Mouse (Mus musculus): ENCODE results near the gene Cacng7. TPM values are rescaled to one million over a fixed set of nuclear protein-coding genes. Genes with fewer than 3 reads are reported as not detected.
A peak's percentile ranks its signal among the peaks of the same experiment; 100 is the strongest.

The Cacng7 gene
- polyA plus RNA-seq, 1 experiment from 2014 or later, result 5.0 TPM

DNA sequence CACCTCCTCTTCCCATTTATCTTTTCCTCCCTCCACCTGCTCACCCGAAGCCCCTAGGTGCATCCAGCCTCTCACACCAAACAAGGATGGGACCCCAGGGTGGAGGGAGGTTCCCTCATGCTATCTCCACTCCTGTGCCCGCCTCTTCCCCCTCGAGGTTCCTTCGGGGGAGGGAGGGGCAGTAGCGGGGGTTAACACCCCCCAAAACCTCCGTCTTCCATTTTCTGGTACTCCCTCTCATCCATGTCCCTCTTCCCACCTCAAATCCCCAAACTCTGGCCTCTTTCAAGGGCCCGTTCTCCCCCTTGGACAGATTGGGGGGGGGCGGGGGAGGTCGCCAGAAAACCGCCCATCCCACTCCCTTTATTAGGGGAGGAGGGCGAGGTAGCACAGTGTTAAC lies 34.8 kb downstream of the Cacng7 start:
- DNase-seq, result no peak
- H3K36me3 ChIP-seq (ENCODE audit: control insufficient read depth, insufficient read depth, low read length), result peaks cover 20% of the 10 kb centered on the region
- H3K4me2 ChIP-seq (ENCODE audit: low read length), result peak overlapping the region; percentile 28; the same call in 1 of the 2 replicates
- no peak overlapping the region for H3K4me3 ChIP-seq (replicated peaks; ENCODE audit: low read depth, low read length)
- 0 out of 2 replicates have a peak, but pooled peaks cover 6% of the 10 kb centered on the region for H3K27me3 ChIP-seq (ENCODE audit: control insufficient read depth, insufficient read depth, low read length)
- no peak overlapping the region for H3K27ac ChIP-seq (replicated peaks; ENCODE audit: low read depth, low read length)
- ATAC-seq (ENCODE audit: low FRiP score, low TSS enrichment), result no peak
- 0 out of 2 replicates have a peak, but pooled peaks cover 5% of the 10 kb centered on the region for H3K4me1 ChIP-seq (ENCODE audit: control insufficient read depth, insufficient read depth, low read length)
- peak overlapping the region; percentile 36; the same call in 1 of the 2 replicates for H3K9ac ChIP-seq (replicated peaks; ENCODE audit: low read length)
- no peaks in the 10 kb centered on the region for H3K9me3 ChIP-seq (ENCODE audit: control insufficient read depth, low read length)
- WGBS, result 14% methylated on average over 11 of the region's 11 CpGs

DNA sequence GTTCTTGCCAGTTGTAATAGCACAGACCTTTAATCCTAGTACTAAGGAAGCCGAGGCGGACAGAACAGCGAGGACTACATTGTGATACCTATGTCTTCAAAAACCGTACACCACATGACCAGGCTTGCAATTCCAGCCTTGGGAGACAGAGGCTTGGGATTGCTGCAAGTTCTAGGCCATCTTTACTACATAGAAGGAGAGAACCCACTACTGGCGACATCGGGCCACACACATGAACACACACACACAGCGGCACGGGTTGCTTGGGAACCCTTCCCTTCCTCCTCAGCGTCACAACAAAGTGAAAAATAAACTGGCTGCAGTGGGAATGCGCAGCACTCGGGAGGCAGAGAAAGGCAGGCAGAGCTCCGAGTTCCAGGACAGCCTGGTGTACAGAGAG lies 35.6 kb downstream of the Cacng7 start:
- Histone ChIP-seq H3K4me3 (replicated peaks; ENCODE audit: low read depth, low read length) (no peak overlapping the region), H3K27me3 (ENCODE audit: control insufficient read depth, insufficient read depth, low read length) (0 out of 2 replicates have a peak, but pooled peaks cover 6% of the 10 kb centered on the region), H3K4me1 (ENCODE audit: control insufficient read depth, insufficient read depth, low read length) (0 out of 2 replicates have a peak, but pooled peaks cover 5% of the 10 kb centered on the region), H3K36me3 (ENCODE audit: control insufficient read depth, insufficient read depth, low read length) (peaks cover 18% of the 10 kb centered on the region), H3K9me3 (ENCODE audit: control insufficient read depth, low read length) (no peaks in the 10 kb centered on the region), H3K27ac (replicated peaks; ENCODE audit: low read depth, low read length) (no peak overlapping the region), H3K9ac (replicated peaks; ENCODE audit: low read length) (no peak overlapping the region), H3K4me2 (ENCODE audit: low read length) (no peak overlapping the region)
- DNase-seq (peak; percentile 26), ATAC-seq (ENCODE audit: low FRiP score, low TSS enrichment) (0 out of 2 replicates have a peak, but pooled peaks have one; percentile 3)
- WGBS, result 30% methylated on average over 12 of the region's 12 CpGs

DNA sequence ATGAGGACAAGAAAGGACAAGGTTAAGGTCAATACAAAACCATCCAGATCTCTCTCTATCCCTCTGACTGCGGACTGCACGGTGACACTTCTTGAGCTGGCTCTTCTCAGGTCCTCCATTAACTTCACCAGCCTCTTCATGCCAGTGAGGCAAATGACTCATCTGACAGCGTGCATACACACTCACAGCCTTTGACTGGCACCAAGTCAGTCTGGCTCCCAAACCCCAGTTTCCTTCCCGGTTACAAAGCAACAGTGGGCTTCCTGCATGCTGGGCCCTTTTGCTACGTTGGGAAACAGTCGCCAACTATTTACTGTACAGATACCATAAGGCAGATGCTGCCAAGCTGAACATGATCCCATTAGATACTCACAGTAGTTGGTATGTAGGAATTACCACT lies 36.4 kb downstream of the Cacng7 start:
- H3K27me3 ChIP-seq (ENCODE audit: control insufficient read depth, insufficient read depth, low read length), result 0 out of 2 replicates have a peak, but pooled peaks cover 6% of the 10 kb centered on the region
- no peak overlapping the region for H3K9ac ChIP-seq (replicated peaks; ENCODE audit: low read length)
- H3K27ac ChIP-seq (replicated peaks; ENCODE audit: low read depth, low read length), result no peak overlapping the region
- H3K4me1 ChIP-seq (ENCODE audit: control insufficient read depth, insufficient read depth, low read length), result 0 out of 2 replicates have a peak, but pooled peaks cover 5% of the 10 kb centered on the region
- no peak overlapping the region for H3K4me2 ChIP-seq (ENCODE audit: low read length)
- peaks cover 16% of the 10 kb centered on the region for H3K36me3 ChIP-seq (ENCODE audit: control insufficient read depth, insufficient read depth, low read length)
- DNase-seq (no peak), ATAC-seq (ENCODE audit: low FRiP score, low TSS enrichment) (no peak)
- no peaks in the 10 kb centered on the region for H3K9me3 ChIP-seq (ENCODE audit: control insufficient read depth, low read length)
- H3K4me3 ChIP-seq (replicated peaks; ENCODE audit: low read depth, low read length), result no peak overlapping the region
- 77% methylated on average over 6 of the region's 6 CpGs for WGBS

DNA sequence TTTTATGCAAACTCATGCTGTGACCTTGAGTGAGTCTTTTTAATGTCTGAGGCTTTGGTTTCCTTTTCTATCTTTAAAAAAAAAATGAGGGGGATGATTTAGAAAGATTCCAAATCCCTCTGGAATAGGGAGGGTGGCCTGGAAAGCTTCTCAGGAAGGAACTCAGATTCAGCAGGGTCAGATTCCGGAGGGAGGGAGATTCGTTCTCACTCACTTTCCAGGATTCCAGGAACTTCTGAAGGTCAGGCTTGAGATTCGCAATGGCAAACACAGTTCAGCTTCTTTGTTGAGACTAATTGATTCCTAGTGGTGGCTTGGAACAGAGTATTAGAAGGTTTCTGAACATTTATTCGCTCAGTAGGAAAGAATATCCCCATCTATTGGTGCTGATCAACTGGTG lies 37.7 kb downstream of the Cacng7 start:
- Histone ChIP-seq H3K27ac (replicated peaks; ENCODE audit: low read depth, low read length) (no peak overlapping the region), H3K4me1 (ENCODE audit: control insufficient read depth, insufficient read depth, low read length) (0 out of 2 replicates have a peak, but pooled peaks cover 5% of the 10 kb centered on the region), H3K27me3 (ENCODE audit: control insufficient read depth, insufficient read depth, low read length) (0 out of 2 replicates have a peak, but pooled peaks cover 6% of the 10 kb centered on the region), H3K36me3 (ENCODE audit: control insufficient read depth, insufficient read depth, low read length) (peaks cover 5% of the 10 kb centered on the region), H3K4me2 (ENCODE audit: low read length) (no peak overlapping the region), H3K4me3 (replicated peaks; ENCODE audit: low read depth, low read length) (no peak overlapping the region), H3K9me3 (ENCODE audit: control insufficient read depth, low read length) (no peaks in the 10 kb centered on the region), H3K9ac (replicated peaks; ENCODE audit: low read length) (no peak overlapping the region)
- 67% methylated on average over 4 of the region's 4 CpGs for WGBS
- DNase-seq (no peak), ATAC-seq (ENCODE audit: low FRiP score, low TSS enrichment) (no peak)

DNA sequence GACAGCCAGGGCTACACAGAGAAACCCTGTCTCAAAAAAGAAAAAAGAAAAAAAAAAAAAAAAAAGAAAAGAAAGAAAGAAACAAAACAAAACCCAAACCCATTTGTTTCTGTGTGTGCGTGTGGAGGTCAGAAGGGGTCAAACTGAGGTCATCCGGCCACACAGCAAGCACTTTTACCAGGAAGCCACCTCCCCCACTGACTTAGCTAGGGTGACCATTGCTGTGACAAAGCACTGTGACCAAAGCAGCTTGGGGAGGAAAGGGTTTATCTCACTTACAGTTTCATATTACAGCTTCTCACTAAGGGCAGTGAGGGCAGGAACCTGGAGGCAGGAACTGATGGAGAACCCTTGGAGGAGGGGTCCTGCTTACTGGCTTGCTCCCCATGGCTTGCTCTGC lies 39.6 kb downstream of the Cacng7 start:
- no peak for ATAC-seq (ENCODE audit: low FRiP score, low TSS enrichment)
- 83% methylated on average over 2 of the region's 2 CpGs for WGBS
- H3K27me3 ChIP-seq (ENCODE audit: control insufficient read depth, insufficient read depth, low read length), result no peaks in the 10 kb centered on the region

DNA sequence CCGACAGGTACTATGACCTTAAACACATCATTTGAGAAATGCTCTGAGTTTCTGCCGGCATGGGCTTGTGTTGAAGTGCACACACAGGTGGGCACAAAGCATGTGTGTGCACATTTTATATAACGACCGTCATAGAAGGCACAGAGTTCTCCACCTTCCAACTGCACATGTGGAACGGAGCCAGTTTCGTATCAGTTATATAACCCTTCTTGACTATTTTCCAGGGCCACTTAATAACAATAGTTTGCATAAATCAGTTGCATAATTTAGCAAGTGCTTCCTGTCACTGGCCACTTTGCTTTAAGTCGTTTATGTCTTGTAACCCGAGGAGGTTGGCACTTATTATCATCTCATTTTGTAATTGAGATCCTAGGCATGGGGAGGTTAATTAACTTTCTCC lies 41.0 kb downstream of the Cacng7 start:
- Histone ChIP-seq H3K27me3 (ENCODE audit: control insufficient read depth, insufficient read depth, low read length) (no peaks in the 10 kb centered on the region), H3K4me3 (replicated peaks; ENCODE audit: low read depth, low read length) (no peak overlapping the region), H3K4me1 (ENCODE audit: control insufficient read depth, insufficient read depth, low read length) (no peaks in the 10 kb centered on the region), H3K36me3 (ENCODE audit: control insufficient read depth, insufficient read depth, low read length) (no peaks in the 10 kb centered on the region), H3K27ac (replicated peaks; ENCODE audit: low read depth, low read length) (no peak overlapping the region), H3K9ac (replicated peaks; ENCODE audit: low read length) (no peak overlapping the region), H3K4me2 (ENCODE audit: low read length) (no peak overlapping the region), H3K9me3 (ENCODE audit: control insufficient read depth, low read length) (no peaks in the 10 kb centered on the region)
- DNase-seq (no peak), ATAC-seq (ENCODE audit: low FRiP score, low TSS enrichment) (no peak)
- WGBS, result 89% methylated on average over 8 of the region's 8 CpGs

More for the DNA sequence above, 39.6 kb downstream of the Cacng7 start:
- H3K9ac ChIP-seq (replicated peaks; ENCODE audit: low read length), result no peak overlapping the region
- no peak overlapping the region for H3K27ac ChIP-seq (replicated peaks; ENCODE audit: low read depth, low read length)
- DNase-seq, result no peak
- no peaks in the 10 kb centered on the region for H3K36me3 ChIP-seq (ENCODE audit: control insufficient read depth, insufficient read depth, low read length)
- no peaks in the 10 kb centered on the region for H3K9me3 ChIP-seq (ENCODE audit: control insufficient read depth, low read length)
- 0 out of 2 replicates have a peak, but pooled peaks cover 4% of the 10 kb centered on the region for H3K4me1 ChIP-seq (ENCODE audit: control insufficient read depth, insufficient read depth, low read length)
- H3K4me2 ChIP-seq (ENCODE audit: low read length), result no peak overlapping the region
- H3K4me3 ChIP-seq (replicated peaks; ENCODE audit: low read depth, low read length), result no peak overlapping the region

DNA sequence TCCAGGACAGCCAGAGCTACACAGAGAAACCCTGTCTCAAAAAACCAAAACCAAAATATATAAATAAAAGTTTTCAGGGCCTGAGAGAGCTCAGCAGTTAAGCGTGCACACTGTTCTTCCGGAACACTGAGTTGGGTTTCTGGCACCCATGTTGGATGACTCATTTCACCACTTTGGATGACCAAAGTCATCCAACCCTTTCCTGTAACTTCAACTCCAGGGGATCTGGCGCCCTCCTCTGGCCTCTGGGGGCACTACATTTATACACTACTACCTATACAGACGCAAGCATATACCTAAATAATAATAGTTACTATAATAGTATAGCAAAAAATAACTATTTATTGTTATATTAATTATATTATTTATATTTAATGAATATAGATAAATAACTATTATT lies 44.1 kb downstream of the Cacng7 start:
- no peak overlapping the region for H3K27ac ChIP-seq (replicated peaks; ENCODE audit: low read depth, low read length)
- H3K9ac ChIP-seq (replicated peaks; ENCODE audit: low read length), result no peak overlapping the region
- H3K36me3 ChIP-seq (ENCODE audit: control insufficient read depth, insufficient read depth, low read length), result no peaks in the 10 kb centered on the region
- H3K4me2 ChIP-seq (ENCODE audit: low read length), result no peak overlapping the region
- H3K27me3 ChIP-seq (ENCODE audit: control insufficient read depth, insufficient read depth, low read length), result no peaks in the 10 kb centered on the region
- H3K9me3 ChIP-seq (ENCODE audit: control insufficient read depth, low read length), result no peaks in the 10 kb centered on the region
- no peaks in the 10 kb centered on the region for H3K4me1 ChIP-seq (ENCODE audit: control insufficient read depth, insufficient read depth, low read length)
- ATAC-seq (ENCODE audit: low FRiP score, low TSS enrichment) (no peak), DNase-seq (peak; percentile 50)
- WGBS, result 52% methylated on average over 4 of the region's 4 CpGs
- H3K4me3 ChIP-seq (replicated peaks; ENCODE audit: low read depth, low read length), result no peak overlapping the region

DNA sequence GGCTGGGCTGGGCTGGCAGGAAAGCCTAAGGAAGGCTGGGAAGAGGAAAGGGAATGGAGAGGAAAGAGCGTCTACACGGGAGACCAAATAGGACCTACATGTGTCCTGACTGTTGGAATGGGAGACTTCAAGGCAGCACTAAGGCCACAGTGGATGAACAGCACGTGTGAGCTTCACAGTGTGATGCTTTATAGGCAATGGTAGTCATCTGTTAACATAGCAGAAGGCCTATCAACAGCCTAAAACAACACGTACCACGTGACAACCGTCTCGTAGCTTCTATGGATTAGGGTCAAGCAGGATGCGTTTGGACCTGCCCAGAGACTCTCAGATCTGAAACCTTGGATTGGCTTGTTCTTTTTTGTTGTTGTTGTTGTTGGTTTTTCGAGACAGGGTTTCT lies 49.4 kb downstream of the Cacng7 start:
- H3K27ac ChIP-seq (replicated peaks; ENCODE audit: low read depth, low read length), result no peak overlapping the region
- 88% methylated on average over 9 of the region's 9 CpGs for WGBS
- no peaks in the 10 kb centered on the region for H3K36me3 ChIP-seq (ENCODE audit: control insufficient read depth, insufficient read depth, low read length)
- DNase-seq, result no peak
- no peak overlapping the region for H3K4me2 ChIP-seq (ENCODE audit: low read length)
- H3K27me3 ChIP-seq (ENCODE audit: control insufficient read depth, insufficient read depth, low read length), result no peaks in the 10 kb centered on the region
- H3K9ac ChIP-seq (replicated peaks; ENCODE audit: low read length), result no peak overlapping the region
- no peak overlapping the region for H3K4me3 ChIP-seq (replicated peaks; ENCODE audit: low read depth, low read length)
- no peaks in the 10 kb centered on the region for H3K9me3 ChIP-seq (ENCODE audit: control insufficient read depth, low read length)
- H3K4me1 ChIP-seq (ENCODE audit: control insufficient read depth, insufficient read depth, low read length), result no peaks in the 10 kb centered on the region
- no peak for ATAC-seq (ENCODE audit: low FRiP score, low TSS enrichment)

DNA sequence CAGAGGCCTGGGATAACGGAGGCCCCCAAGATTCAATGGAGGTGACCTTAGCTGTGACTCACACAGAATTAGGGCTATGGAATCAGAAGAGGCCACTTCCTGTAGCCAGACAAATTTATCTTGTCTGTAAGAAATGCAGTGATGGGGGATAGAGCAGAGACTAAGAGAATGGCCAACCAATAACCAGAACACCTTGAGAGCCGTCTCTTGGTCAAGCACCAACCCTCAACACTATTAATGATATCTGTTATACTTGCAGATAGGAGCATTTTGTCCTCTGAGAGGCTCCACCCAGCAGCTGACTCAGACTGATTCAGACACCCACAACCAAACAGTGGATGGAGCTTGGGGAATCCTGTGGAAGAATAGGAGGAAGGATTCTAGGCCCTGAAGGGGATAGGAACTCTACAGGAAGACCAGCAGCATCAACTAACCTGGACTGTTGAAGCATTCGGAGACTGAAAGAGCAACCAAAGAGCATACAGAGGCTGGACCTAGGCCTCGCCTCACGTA lies 52.1 kb downstream of the Cacng7 start:
- H3K36me3 ChIP-seq (ENCODE audit: control insufficient read depth, insufficient read depth, low read length), result no peaks in the 10 kb centered on the region
- H3K27ac ChIP-seq (replicated peaks; ENCODE audit: low read depth, low read length), result no peak overlapping the region
- H3K4me3 ChIP-seq (replicated peaks; ENCODE audit: low read depth, low read length), result no peak overlapping the region
- H3K9me3 ChIP-seq (ENCODE audit: control insufficient read depth, low read length), result no peaks in the 10 kb centered on the region
- 91% methylated on average over 5 of the region's 5 CpGs for WGBS
- DNase-seq (no peak), ATAC-seq (ENCODE audit: low FRiP score, low TSS enrichment) (no peak)
- H3K4me1 ChIP-seq (ENCODE audit: control insufficient read depth, insufficient read depth, low read length), result 0 out of 2 replicates have a peak, but pooled peaks cover 7% of the 10 kb centered on the region
- H3K9ac ChIP-seq (replicated peaks; ENCODE audit: low read length), result no peak overlapping the region
- H3K27me3 ChIP-seq (ENCODE audit: control insufficient read depth, insufficient read depth, low read length), result no peaks in the 10 kb centered on the region
- no peak overlapping the region for H3K4me2 ChIP-seq (ENCODE audit: low read length)

Data from midbrain, embryonic 14.5 days (tissue).